Mouse (Mus musculus) liver, embryonic 12.5 days (tissue): Measurements from ENCODE around the gene Hsd17b10. TPM values are rescaled to one million over a fixed set of nuclear protein-coding genes. Genes with fewer than 3 reads are reported as not detected.

Experiments
- ATAC-seq: fragments of 200-750 bp; cut with Nextera tagmentation; 2 replicates; pipeline ENCODE4 v1.8.0; 2017; ENCODE audit warnings: moderate number of reproducible peaks, mild to moderate bottlenecking, moderate library complexity
- H3K27ac ChIP-seq: fragments of 300-500 bp; sonication (generic); 2 replicates; pipeline ENCODE4 v1.5.1; 2016; ENCODE audit warnings: mild to moderate bottlenecking
- H3K27me3 ChIP-seq: fragments of 300-500 bp; sonication (generic); replicated peaks from 2 replicates; pipeline ENCODE4 v1.6.1; 2016; ENCODE audit warnings: mild to moderate bottlenecking, moderate library complexity
- H3K36me3 ChIP-seq: fragments of 300-500 bp; sonication (generic); 2 replicates; pipeline ENCODE4 v1.6.1; 2016; ENCODE audit warnings: mild to moderate bottlenecking, moderate library complexity
- H3K4me1 ChIP-seq: fragments of 300-500 bp; sonication (generic); 2 replicates; pipeline ENCODE4 v1.6.1; 2016
- H3K4me2 ChIP-seq: fragments of 300-500 bp; sonication (generic); 2 replicates; pipeline ENCODE4 v1.6.1; 2016; ENCODE audit warnings: mild to moderate bottlenecking, moderate library complexity
- H3K4me3 ChIP-seq: fragments of 300-500 bp; sonication (generic); 2 replicates; pipeline ENCODE4 v1.5.1; 2016; ENCODE audit warnings: mild to moderate bottlenecking, moderate library complexity
- H3K9ac ChIP-seq: fragments of 300-500 bp; sonication (generic); 2 replicates; pipeline ENCODE4 v1.6.1; 2016; ENCODE audit warnings: mild to moderate bottlenecking, moderate library complexity
- H3K9me3 ChIP-seq: fragments of 300-500 bp; sonication (generic); replicated peaks from 2 replicates; pipeline ENCODE4 v1.6.1; 2016; ENCODE audit warnings: mild to moderate bottlenecking, moderate library complexity
- WGBS: fragments of 180-500 bp; shearing (Covaris S2); methylation state at CpG from one replicate; pipeline ENCODE4 v1.1.7; 2016; ENCODE audit not compliant: insufficient replicate concordance; 5-methylcytosine and 5-hydroxymethylcytosine counted together
- polyA plus RNA-seq: library from polyadenylated mRNA; unstranded; fragments of >200 nt; fragmentation: Nextera tagmentation; extraction: Ambion mirVana; gene quantifications from 2 replicates; pipeline ENCODE4 v1.2.1, GENCODE M21; 2016

Gene Hsd17b10
- polyA plus RNA-seq, 1 experiment from 2014 or later = 99.4 TPM

DNA sequence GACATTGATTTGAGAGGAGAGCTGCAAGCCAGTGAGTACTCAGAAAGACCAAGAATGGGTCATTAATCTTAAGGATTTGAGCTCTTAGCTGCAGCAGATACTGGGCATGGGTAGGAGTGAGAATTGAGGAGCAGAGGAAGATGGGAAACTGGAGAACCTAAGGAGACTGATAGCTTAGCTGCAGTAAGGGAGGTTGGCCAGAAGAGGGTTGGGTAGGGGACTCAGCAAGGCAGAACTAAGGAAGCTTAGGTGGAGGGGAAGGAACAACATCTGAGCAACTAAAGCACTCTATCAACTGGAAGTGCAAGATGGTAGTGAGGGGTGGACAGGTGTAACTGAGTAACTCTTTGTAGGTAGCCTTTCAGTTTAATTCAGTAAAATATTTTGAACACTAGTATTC lies 45.6 kb downstream of the Hsd17b10 start:
- peaks cover 59% of the 10 kb centered on the region for H3K36me3 ChIP-seq
- no peaks in the 10 kb centered on the region for H3K27me3 ChIP-seq
- H3K4me3 ChIP-seq = no peak overlapping the region
- no peaks in the 10 kb centered on the region for H3K4me1 ChIP-seq
- no peak overlapping the region for H3K27ac ChIP-seq
- no peak overlapping the region for H3K4me2 ChIP-seq
- no peak for ATAC-seq
- no peaks in the 10 kb centered on the region for H3K9me3 ChIP-seq
- no peak overlapping the region for H3K9ac ChIP-seq

DNA sequence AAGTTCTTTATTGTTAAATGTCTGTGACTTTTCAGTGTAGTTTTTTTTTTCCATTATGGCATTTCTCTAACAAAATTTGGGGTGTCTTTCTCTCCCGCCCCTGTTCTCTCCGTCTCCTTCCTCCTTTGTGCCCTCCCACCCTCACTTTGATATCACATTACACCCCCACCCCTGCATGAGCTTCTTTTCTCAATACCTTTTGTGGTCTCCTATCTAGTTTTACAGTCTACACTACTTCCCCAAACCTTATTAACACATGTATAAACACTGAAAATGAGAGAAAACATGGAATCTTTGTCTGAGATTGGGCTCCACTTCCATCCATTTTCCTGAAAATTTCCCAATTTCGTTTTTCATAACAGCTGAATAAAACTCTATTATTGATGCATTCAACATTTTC lies 50.9 kb downstream of the Hsd17b10 start:
- 52% methylated on average over 3 of the region's 3 CpGs for WGBS
- Histone ChIP-seq H3K4me1 (no peaks in the 10 kb centered on the region), H3K9ac (no peak overlapping the region), H3K9me3 (no peaks in the 10 kb centered on the region), H3K27me3 (no peaks in the 10 kb centered on the region; the same call in 1 of the 2 replicates), H3K36me3 (peaks cover 54% of the 10 kb centered on the region), H3K27ac (no peak overlapping the region), H3K4me2 (no peak overlapping the region), H3K4me3 (no peak overlapping the region)
- ATAC-seq = no peak

Other genes with a start within 250 kb of the Hsd17b10 start
- 25.7 and 26.0 TPM in 2 replicates for gene Huwe1, start 201.0 kb upstream of the Hsd17b10 start, polyA plus RNA-seq
- gene Ribc1, start 14.4 kb downstream of the Hsd17b10 start, polyA plus RNA-seq = 3.1 and 3.4 TPM in 2 replicates
- 73.5 and 75.5 TPM in 2 replicates for gene Smc1a, start 14.6 kb downstream of the Hsd17b10 start, polyA plus RNA-seq
- 0.73 and 0.75 TPM in 2 replicates for gene Iqsec2, start 142.4 kb downstream of the Hsd17b10 start, polyA plus RNA-seq
- gene Kdm5c, start 231.2 kb downstream of the Hsd17b10 start, polyA plus RNA-seq = 36.0 and 36.5 TPM in 2 replicates